Comparison of ENCODE assay signal across 12 mouse cellular contexts in the genomic region with DNA sequence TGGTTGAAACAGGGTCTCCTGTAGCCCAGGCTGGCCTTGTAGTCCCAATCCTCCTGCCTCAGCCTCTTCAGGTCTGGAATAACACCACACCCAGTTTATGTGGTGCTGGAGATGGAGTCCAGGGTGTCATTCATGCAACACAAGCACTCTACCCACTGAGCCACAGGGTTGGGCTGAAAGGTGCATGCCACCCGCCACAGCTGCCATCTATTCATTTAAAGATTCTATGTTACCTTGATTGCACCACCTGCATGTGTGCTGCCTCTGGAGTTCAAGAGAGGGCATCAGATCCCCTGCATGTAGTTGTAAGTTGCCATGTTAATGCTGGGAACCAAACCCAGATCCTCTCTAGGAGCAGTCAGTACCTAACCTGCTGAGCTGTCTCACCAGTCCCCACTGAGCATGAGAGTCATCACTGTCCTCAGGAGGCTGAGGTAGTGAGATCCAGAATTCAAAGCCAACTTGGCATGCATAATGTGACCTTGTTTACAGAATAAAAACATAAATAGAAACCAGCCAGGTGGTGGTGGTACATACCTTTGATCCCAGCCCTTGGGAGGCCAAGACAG. TPM values are rescaled to one million over a fixed set of nuclear protein-coding genes. Genes with fewer than 3 reads are reported as not detected.
DNase-seq lines count a peak whose midpoint lies in the region; ATAC-seq and TF ChIP-seq lines count a peak whose summit lies in the region.
"Had no signal": no experiment of that assay in that cellular context is flagged by ENCODE, and none has a peak within 500 bp of the region (broad histone marks: within the 10 kb centered on the region; RNA-seq: fewer than 3 reads in every experiment).

No protein-coding gene starts in this region.

- no peaks in the 10 kb centered on the region for H3K9me3 ChIP-seq in hindbrain, embryonic 16.5 days (ENCODE audit: control insufficient read depth, low read length)
- H3K9me3 ChIP-seq in hindbrain, embryonic 10.5 days, result no peaks in the 10 kb centered on the region
- no peaks in the 10 kb centered on the region for H3K9me3 ChIP-seq in lung, embryonic 16.5 days (ENCODE audit: control insufficient read depth, low read length)
- H3K9me3 ChIP-seq in stomach, embryonic 16.5 days (replicated peaks; ENCODE audit: control insufficient read depth, low read length), result no peaks in the 10 kb centered on the region
- no peaks in the 10 kb centered on the region for H3K9me3 ChIP-seq in midbrain, postnatal 0 days (ENCODE audit: low read length)
- H3K9me3 ChIP-seq: hindbrain, embryonic 15.5 days; limb, embryonic 12.5 days had no signal

- TF ChIP-seq CTCF in cerebellum, adult 2 months (IDR thresholded peaks at IDR 0.05; ENCODE audit: borderline replicate concordance, insufficient read depth, low read depth, low read length), result no peak
- TF ChIP-seq CTCF in midbrain, postnatal 0 days (IDR thresholded peaks at IDR 0.05), result no peak

- 88% methylated on average over 1 of the region's 1 CpGs for WGBS in cerebellum, adult 2 months
- WGBS in hindbrain, embryonic 16.5 days, result 100% methylated on average over 1 of the region's 1 CpGs
- WGBS in hindbrain, embryonic 10.5 days, result 93% methylated on average over 1 of the region's 1 CpGs
- WGBS in lung, embryonic 16.5 days, result 85% methylated on average over 1 of the region's 1 CpGs
- WGBS in stomach, embryonic 16.5 days, result 89% methylated on average over 1 of the region's 1 CpGs
- WGBS in midbrain, postnatal 0 days, result 100% methylated on average over 1 of the region's 1 CpGs

- no peak overlapping the region for H3K4me2 ChIP-seq in hindbrain, embryonic 16.5 days (ENCODE audit: low read length)
- H3K4me2 ChIP-seq in lung, embryonic 16.5 days (ENCODE audit: low read depth, low read length), result no peak overlapping the region
- H3K4me2 ChIP-seq in stomach, embryonic 16.5 days (ENCODE audit: low read depth, low read length), result no peak overlapping the region
- H3K4me2 ChIP-seq in midbrain, postnatal 0 days (ENCODE audit: low read depth, low read length, poor library complexity, severe bottlenecking), result no peak overlapping the region
- H3K4me2 ChIP-seq: hindbrain, embryonic 15.5 days had no signal

- no peak for ATAC-seq in hindbrain, embryonic 16.5 days
- no peak for ATAC-seq in lung, embryonic 16.5 days (ENCODE audit: low read depth)
- ATAC-seq in stomach, embryonic 16.5 days (ENCODE audit: insufficient read depth, low FRiP score), result no peak
- no peak for ATAC-seq in midbrain, postnatal 0 days (ENCODE audit: low FRiP score)

- TF ChIP-seq POLR2A in cerebellum, adult 2 months (IDR thresholded peaks at IDR 0.05; ENCODE audit: borderline replicate concordance, insufficient read depth, low read length), result no peak

- no peak overlapping the region for H3K9ac ChIP-seq in hindbrain, embryonic 16.5 days (ENCODE audit: low read depth, low read length)
- 0 out of 2 replicates have a peak overlapping the region, but pooled peaks have one; percentile 6 for H3K9ac ChIP-seq in lung, embryonic 16.5 days (ENCODE audit: low read length)
- no peak overlapping the region for H3K9ac ChIP-seq in stomach, embryonic 16.5 days (ENCODE audit: low read length)
- no peak overlapping the region for H3K9ac ChIP-seq in midbrain, postnatal 0 days (replicated peaks; ENCODE audit: low read length, poor library complexity, severe bottlenecking)
- H3K9ac ChIP-seq: hindbrain, embryonic 15.5 days; limb, embryonic 12.5 days had no signal

- peaks cover 13% of the 10 kb centered on the region for H3K36me3 ChIP-seq in hindbrain, embryonic 16.5 days (ENCODE audit: control insufficient read depth, insufficient read depth, low read length)
- peaks cover 27% of the 10 kb centered on the region for H3K36me3 ChIP-seq in hindbrain, embryonic 10.5 days
- peaks cover 10% of the 10 kb centered on the region for H3K36me3 ChIP-seq in lung, embryonic 16.5 days (ENCODE audit: control insufficient read depth, insufficient read depth, low read length)
- H3K36me3 ChIP-seq in stomach, embryonic 16.5 days (ENCODE audit: control insufficient read depth, insufficient read depth, low read length), result peaks cover 7% of the 10 kb centered on the region; the same call in 1 of the 2 replicates
- H3K36me3 ChIP-seq in midbrain, postnatal 0 days (ENCODE audit: insufficient read depth, low read length), result peaks cover 8% of the 10 kb centered on the region

- DNase-seq in cerebellum, adult 2 months, result peak; percentile 52 to 84
- DNase-seq in cerebellum, adult 8-10 months, result no peak
- no peak for DNase-seq in hindbrain, embryonic 10.5 days (ENCODE audit: low spot score)
- no peak for DNase-seq in lung, postnatal 36 days
- no peak for DNase-seq in midbrain, postnatal 0 days (ENCODE audit: low spot score)

- no peak overlapping the region for H3K4me3 ChIP-seq in cerebellum, adult 2 months (replicated peaks; ENCODE audit: insufficient read depth, low read depth, low read length)
- no peak overlapping the region for H3K4me3 ChIP-seq in hindbrain, embryonic 16.5 days (ENCODE audit: low read length)
- H3K4me3 ChIP-seq in hindbrain, embryonic 10.5 days, result no peak overlapping the region
- no peak overlapping the region for H3K4me3 ChIP-seq in lung, embryonic 16.5 days (ENCODE audit: low read length)
- no peak overlapping the region for H3K4me3 ChIP-seq in stomach, embryonic 16.5 days (replicated peaks; ENCODE audit: low read length)
- no peak overlapping the region for H3K4me3 ChIP-seq in midbrain, postnatal 0 days (ENCODE audit: low read depth, low read length)
- H3K4me3 ChIP-seq: hindbrain, embryonic 15.5 days; limb, embryonic 12.5 days had no signal

- peak overlapping the region; percentile 84 for H3K27ac ChIP-seq in cerebellum, adult 2 months (ENCODE audit: insufficient read depth, low read length)
- 0 out of 2 replicates have a peak overlapping the region, but pooled peaks have one; percentile 17 for H3K27ac ChIP-seq in hindbrain, embryonic 16.5 days (ENCODE audit: low read depth, low read length)
- H3K27ac ChIP-seq in hindbrain, embryonic 10.5 days, result no peak overlapping the region
- H3K27ac ChIP-seq in lung, embryonic 16.5 days (ENCODE audit: low read length), result peak overlapping the region; percentile 80
- peak overlapping the region; percentile 56 for H3K27ac ChIP-seq in stomach, embryonic 16.5 days (ENCODE audit: low read length)
- no peak overlapping the region for H3K27ac ChIP-seq in midbrain, postnatal 0 days (ENCODE audit: low read depth, low read length)
- H3K27ac ChIP-seq: hindbrain, embryonic 15.5 days; limb, embryonic 12.5 days had no signal

- no peaks in the 10 kb centered on the region for H3K27me3 ChIP-seq in cerebellum, adult 2 months (ENCODE audit: control insufficient read depth, insufficient read depth, low read length)
- no peaks in the 10 kb centered on the region for H3K27me3 ChIP-seq in hindbrain, embryonic 16.5 days (replicated peaks; ENCODE audit: control insufficient read depth, insufficient read depth, low read length)
- no peaks in the 10 kb centered on the region for H3K27me3 ChIP-seq in hindbrain, embryonic 10.5 days (ENCODE audit: insufficient read depth, poor library complexity, severe bottlenecking)
- H3K27me3 ChIP-seq in lung, embryonic 16.5 days (ENCODE audit: control insufficient read depth, insufficient read depth, low read depth, low read length), result no peaks in the 10 kb centered on the region
- no peaks in the 10 kb centered on the region for H3K27me3 ChIP-seq in stomach, embryonic 16.5 days (ENCODE audit: control insufficient read depth, insufficient read depth, low read length)
- H3K27me3 ChIP-seq in midbrain, postnatal 0 days (ENCODE audit: insufficient read depth, low read length), result no peaks in the 10 kb centered on the region
- H3K27me3 ChIP-seq: hindbrain, embryonic 15.5 days; limb, embryonic 12.5 days had no signal

- H3K4me1 ChIP-seq in cerebellum, adult 2 months (ENCODE audit: control insufficient read depth, insufficient read depth, low read length), result peaks cover 28% of the 10 kb centered on the region
- H3K4me1 ChIP-seq in hindbrain, embryonic 16.5 days (ENCODE audit: control insufficient read depth, insufficient read depth, low read depth, low read length), result peaks cover 6% of the 10 kb centered on the region
- H3K4me1 ChIP-seq in hindbrain, embryonic 10.5 days (replicated peaks), result peaks cover 36% of the 10 kb centered on the region
- H3K4me1 ChIP-seq in lung, embryonic 16.5 days (replicated peaks; ENCODE audit: control insufficient read depth, insufficient read depth, low read length), result peaks cover 44% of the 10 kb centered on the region
- peaks cover 32% of the 10 kb centered on the region for H3K4me1 ChIP-seq in stomach, embryonic 16.5 days (ENCODE audit: control insufficient read depth, insufficient read depth, low read length)
- no peaks in the 10 kb centered on the region for H3K4me1 ChIP-seq in midbrain, postnatal 0 days (ENCODE audit: insufficient read depth, low read length)

RNA-seq across cellular contexts. Expression of gene Gtpbp3, which starts 9.3 kb away (rescaled TPM):
- 33.3 and 34.7 TPM in 2 replicates for polyA plus RNA-seq in cerebellum, adult 2 months (2012; rRNA removed)
- polyA plus RNA-seq in hindbrain, embryonic 16.5 days (2015; fragmentation: Nextera tagmentation; extraction: Ambion mirVana), result 14.0 and 14.6 TPM in 2 replicates
- 18.2 and 22.5 TPM in 2 replicates for polyA plus RNA-seq in hindbrain, embryonic 10.5 days (2016; fragmentation: Nextera tagmentation; extraction: Ambion mirVana)
- polyA plus RNA-seq in lung, embryonic 16.5 days (2015; fragmentation: Nextera tagmentation; extraction: Ambion mirVana), result 16.1 and 17.4 TPM in 2 replicates
- polyA plus RNA-seq in stomach, embryonic 16.5 days (2015; fragmentation: Nextera tagmentation; extraction: Ambion mirVana), result 11.0 and 14.8 TPM in 2 replicates
- 28.0 and 31.5 TPM in 2 replicates for total RNA-seq in midbrain, postnatal 0 days (2014; rRNA removed)
- 11.4 and 11.5 TPM in 2 replicates for polyA plus RNA-seq in midbrain, postnatal 0 days (2015; fragmentation: Nextera tagmentation; extraction: Ambion mirVana)

RNA-seq across cellular contexts. Expression of gene Ano8, which starts 11.4 kb away (rescaled TPM):
- polyA plus RNA-seq in cerebellum, adult 2 months (2012; rRNA removed), result 76.2 and 81.8 TPM in 2 replicates
- 2.3 and 4.5 TPM in 2 replicates for polyA plus RNA-seq in hindbrain, embryonic 16.5 days (2015; fragmentation: Nextera tagmentation; extraction: Ambion mirVana)
- 3.3 and 6.8 TPM in 2 replicates for polyA plus RNA-seq in hindbrain, embryonic 10.5 days (2016; fragmentation: Nextera tagmentation; extraction: Ambion mirVana)
- 0.79 and 1.0 TPM in 2 replicates for polyA plus RNA-seq in lung, embryonic 16.5 days (2015; fragmentation: Nextera tagmentation; extraction: Ambion mirVana)
- 0.26 and 0.27 TPM in 2 replicates for polyA plus RNA-seq in stomach, embryonic 16.5 days (2015; fragmentation: Nextera tagmentation; extraction: Ambion mirVana)
- 81.6 and 82.2 TPM in 2 replicates for total RNA-seq in midbrain, postnatal 0 days (2014; rRNA removed)
- 5.4 and 5.6 TPM in 2 replicates for polyA plus RNA-seq in midbrain, postnatal 0 days (2015; fragmentation: Nextera tagmentation; extraction: Ambion mirVana)

RNA-seq across cellular contexts. Expression of gene Plvap, which starts 14.4 kb away (rescaled TPM):
- 25.6 and 28.8 TPM in 2 replicates for polyA plus RNA-seq in cerebellum, adult 2 months (2012; rRNA removed)
- polyA plus RNA-seq in hindbrain, embryonic 16.5 days (2015; fragmentation: Nextera tagmentation; extraction: Ambion mirVana), result 12.0 and 12.5 TPM in 2 replicates
- 50.2 and 52.7 TPM in 2 replicates for polyA plus RNA-seq in hindbrain, embryonic 10.5 days (2016; fragmentation: Nextera tagmentation; extraction: Ambion mirVana)
- polyA plus RNA-seq in lung, embryonic 16.5 days (2015; fragmentation: Nextera tagmentation; extraction: Ambion mirVana), result 130 and 145 TPM in 2 replicates
- 79.7 and 81.8 TPM in 2 replicates for polyA plus RNA-seq in stomach, embryonic 16.5 days (2015; fragmentation: Nextera tagmentation; extraction: Ambion mirVana)
- total RNA-seq in midbrain, postnatal 0 days (2014; rRNA removed), result 4.8 and 7.6 TPM in 2 replicates
- 9.0 and 10.4 TPM in 2 replicates for polyA plus RNA-seq in midbrain, postnatal 0 days (2015; fragmentation: Nextera tagmentation; extraction: Ambion mirVana)

RNA-seq across cellular contexts. Expression of gene Dda1, which starts 28.2 kb away (rescaled TPM):
- 119 and 121 TPM in 2 replicates for polyA plus RNA-seq in cerebellum, adult 2 months (2012; rRNA removed)
- 240 and 247 TPM in 2 replicates for polyA plus RNA-seq in hindbrain, embryonic 16.5 days (2015; fragmentation: Nextera tagmentation; extraction: Ambion mirVana)
- polyA plus RNA-seq in hindbrain, embryonic 10.5 days (2016; fragmentation: Nextera tagmentation; extraction: Ambion mirVana), result 147 and 169 TPM in 2 replicates
- 91.9 and 96.3 TPM in 2 replicates for polyA plus RNA-seq in lung, embryonic 16.5 days (2015; fragmentation: Nextera tagmentation; extraction: Ambion mirVana)
- 87.1 and 89.1 TPM in 2 replicates for polyA plus RNA-seq in stomach, embryonic 16.5 days (2015; fragmentation: Nextera tagmentation; extraction: Ambion mirVana)
- 187 and 211 TPM in 2 replicates for total RNA-seq in midbrain, postnatal 0 days (2014; rRNA removed)
- polyA plus RNA-seq in midbrain, postnatal 0 days (2015; fragmentation: Nextera tagmentation; extraction: Ambion mirVana), result 267 and 269 TPM in 2 replicates

RNA-seq across cellular contexts. Expression of gene Ccdc194, which starts 28.4 kb away (rescaled TPM):
- polyA plus RNA-seq in cerebellum, adult 2 months (2012; rRNA removed), result 0.08 and 0.10 TPM in 2 replicates
- polyA plus RNA-seq in hindbrain, embryonic 16.5 days (2015; fragmentation: Nextera tagmentation; extraction: Ambion mirVana), result 0.44 and 0.52 TPM in 2 replicates
- polyA plus RNA-seq in hindbrain, embryonic 10.5 days (2016; fragmentation: Nextera tagmentation; extraction: Ambion mirVana), result 0.51 and 0.60 TPM in 2 replicates
- polyA plus RNA-seq in lung, embryonic 16.5 days (2015; fragmentation: Nextera tagmentation; extraction: Ambion mirVana), result 0.23 and 0.58 TPM in 2 replicates
- polyA plus RNA-seq in stomach, embryonic 16.5 days (2015; fragmentation: Nextera tagmentation; extraction: Ambion mirVana), result 0.32 and 0.40 TPM in 2 replicates
- total RNA-seq in midbrain, postnatal 0 days (2014; rRNA removed), result 0.27 TPM in 1 of 2 replicates, not detected in the other
- polyA plus RNA-seq in midbrain, postnatal 0 days (2015; fragmentation: Nextera tagmentation; extraction: Ambion mirVana), result not detected in 2 replicates
- total RNA-seq: adrenal gland, adult 18-20 months; megakaryocyte, adult 5-6 weeks had no signal

Comparison
In these comparisons a context has a peak if more than half of its experiments do, and no peak if none do; other contexts are left out.
1. DNase-seq: peak in cerebellum, adult 2 months (2 of 2); none in cerebellum, adult 8-10 months (single experiment), hindbrain, embryonic 10.5 days (single experiment), lung, postnatal 36 days (single experiment) and midbrain, postnatal 0 days (single experiment).
2. H3K27ac ChIP-seq: peak in cerebellum, adult 2 months (single experiment), hindbrain, embryonic 16.5 days (single experiment), lung, embryonic 16.5 days (single experiment) and stomach, embryonic 16.5 days (single experiment); none in hindbrain, embryonic 10.5 days (single experiment) and midbrain, postnatal 0 days (single experiment).